Mouse (Mus musculus) kidney, embryonic 14.5 days (tissue): Measurements from ENCODE around the gene Pax9. TPM values are rescaled to one million over a fixed set of nuclear protein-coding genes. Genes with fewer than 3 reads are reported as not detected.

Experiments used
- ATAC-seq: fragments of 200-750 bp; cut with Nextera tagmentation; 2 replicates; pipeline ENCODE4 v1.8.0; 2017; ENCODE audit warnings: moderate number of reproducible peaks, mild to moderate bottlenecking, moderate TSS enrichment, moderate library complexity; ENCODE audit not compliant: low FRiP score, low TSS enrichment
- H3K27ac ChIP-seq: fragments of 300-500 bp; sonication (generic); 2 replicates; pipeline ENCODE4 v1.5.1; 2014; ENCODE audit warnings: low read depth, mild to moderate bottlenecking, low read length, moderate library complexity, mixed read lengths
- H3K27me3 ChIP-seq: fragments of 300-500 bp; sonication (generic); 2 replicates; pipeline ENCODE4 v1.6.1; 2014; ENCODE audit warnings: mild to moderate bottlenecking, low read length; ENCODE audit not compliant: control insufficient read depth, insufficient read depth
- H3K36me3 ChIP-seq: fragments of 300-500 bp; sonication (generic); 2 replicates; pipeline ENCODE4 v1.6.1; 2014; ENCODE audit warnings: low read length, mixed read lengths; ENCODE audit not compliant: control insufficient read depth, insufficient read depth
- H3K4me1 ChIP-seq: fragments of 300-500 bp; sonication (generic); 2 replicates; pipeline ENCODE4 v1.6.1; 2014; ENCODE audit warnings: low read length, mixed read lengths; ENCODE audit not compliant: control insufficient read depth, insufficient read depth
- H3K4me2 ChIP-seq: fragments of 300-500 bp; sonication (generic); replicated peaks from 2 replicates; pipeline ENCODE4 v1.6.1; 2014; ENCODE audit warnings: low read depth, mild to moderate bottlenecking, low read length
- H3K4me3 ChIP-seq: fragments of 300-500 bp; sonication (generic); 2 replicates; pipeline ENCODE4 v1.5.1; 2014; ENCODE audit warnings: mild to moderate bottlenecking, low read length
- H3K9ac ChIP-seq: fragments of 300-500 bp; sonication (generic); 2 replicates; pipeline ENCODE4 v1.6.1; 2014; ENCODE audit warnings: low read depth, mild to moderate bottlenecking, low read length, moderate library complexity
- H3K9me3 ChIP-seq: fragments of 300-500 bp; sonication (generic); 2 replicates; pipeline ENCODE4 v1.6.1; 2016; ENCODE audit warnings: low read length; ENCODE audit not compliant: control insufficient read depth
- WGBS: fragments of 180-500 bp; shearing (Covaris S2); extraction: QIAGEN DNeasy Blood & Tissue Kit; methylation state at CpG from one replicate; pipeline ENCODE4 v1.1.7; 2014; 5-methylcytosine and 5-hydroxymethylcytosine counted together
- polyA plus RNA-seq: library from polyadenylated mRNA; unstranded; fragments of >200 nt; fragmentation: Nextera tagmentation; extraction: Ambion mirVana; gene quantifications from 2 replicates; pipeline ENCODE4 v1.2.1, GENCODE M21; 2014

Pax9 gene
- polyA plus RNA-seq, 1 experiment from 2014 or later: 0.08 TPM

GRCm38 (mm10) chr12:56695358-56696173 is 4.0 kb downstream of the Pax9 start:
- no peak overlapping the region for H3K27ac ChIP-seq
- no peak overlapping the region for H3K9ac ChIP-seq
- peak; percentile 94 for ATAC-seq
- peak overlapping the region; percentile 49 for H3K4me2 ChIP-seq
- 1% methylated on average over 41 of the region's 41 CpGs for WGBS
- no peaks in the 10 kb centered on the region for H3K9me3 ChIP-seq
- H3K4me1 ChIP-seq: peaks cover 16% of the 10 kb centered on the region
- H3K36me3 ChIP-seq: no peaks in the 10 kb centered on the region
- H3K27me3 ChIP-seq: peaks cover 95% of the 10 kb centered on the region
- H3K4me3 ChIP-seq: peak overlapping the region; percentile 33

DNA sequence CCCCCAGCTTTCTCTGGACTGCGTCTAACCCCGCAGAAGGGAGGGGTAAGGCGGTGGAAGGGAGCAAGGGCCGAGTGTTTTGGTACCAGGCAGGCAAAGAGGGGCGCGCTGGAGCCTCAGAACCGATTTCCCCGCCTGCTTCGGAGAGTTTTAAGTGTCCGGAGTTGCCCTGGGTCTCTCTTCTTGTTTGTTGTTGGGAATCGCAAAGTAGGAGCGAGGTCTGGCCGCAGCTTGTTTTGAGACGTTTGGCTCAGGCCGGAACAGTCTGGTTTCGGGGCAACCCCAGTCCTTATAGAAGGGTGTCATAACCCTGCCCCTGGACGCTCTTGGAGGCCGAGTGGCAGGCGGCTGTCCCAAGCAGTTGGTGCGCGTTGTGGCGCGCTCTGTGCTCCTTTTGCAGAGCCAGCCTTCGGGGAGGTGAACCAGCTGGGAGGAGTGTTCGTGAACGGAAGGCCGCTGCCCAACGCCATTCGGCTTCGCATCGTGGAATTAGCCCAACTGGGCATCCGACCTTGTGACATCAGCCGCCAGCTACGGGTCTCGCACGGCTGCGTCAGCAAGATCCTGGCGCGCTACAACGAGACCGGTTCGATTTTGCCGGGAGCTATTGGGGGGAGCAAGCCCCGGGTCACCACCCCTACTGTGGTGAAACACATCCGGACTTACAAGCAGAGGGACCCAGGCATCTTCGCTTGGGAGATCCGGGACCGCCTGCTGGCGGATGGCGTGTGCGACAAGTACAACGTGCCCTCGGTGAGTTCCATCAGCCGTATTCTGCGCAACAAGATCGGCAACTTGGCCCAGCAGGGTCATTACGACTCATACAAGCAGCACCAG is 4.8 kb downstream of the Pax9 start:
- Histone ChIP-seq H3K36me3 (no peaks in the 10 kb centered on the region), H3K9ac (no peak overlapping the region), H3K4me2 (peak overlapping the region; percentile 49), H3K27me3 (peaks cover 94% of the 10 kb centered on the region), H3K4me1 (peaks cover 16% of the 10 kb centered on the region), H3K4me3 (peak overlapping the region; percentile 33), H3K9me3 (no peaks in the 10 kb centered on the region), H3K27ac (no peak overlapping the region)
- 0 out of 2 replicates have a peak, but pooled peaks have one; percentile 10 for ATAC-seq
- under 1% methylated on average over 57 of the region's 57 CpGs for WGBS

DNA sequence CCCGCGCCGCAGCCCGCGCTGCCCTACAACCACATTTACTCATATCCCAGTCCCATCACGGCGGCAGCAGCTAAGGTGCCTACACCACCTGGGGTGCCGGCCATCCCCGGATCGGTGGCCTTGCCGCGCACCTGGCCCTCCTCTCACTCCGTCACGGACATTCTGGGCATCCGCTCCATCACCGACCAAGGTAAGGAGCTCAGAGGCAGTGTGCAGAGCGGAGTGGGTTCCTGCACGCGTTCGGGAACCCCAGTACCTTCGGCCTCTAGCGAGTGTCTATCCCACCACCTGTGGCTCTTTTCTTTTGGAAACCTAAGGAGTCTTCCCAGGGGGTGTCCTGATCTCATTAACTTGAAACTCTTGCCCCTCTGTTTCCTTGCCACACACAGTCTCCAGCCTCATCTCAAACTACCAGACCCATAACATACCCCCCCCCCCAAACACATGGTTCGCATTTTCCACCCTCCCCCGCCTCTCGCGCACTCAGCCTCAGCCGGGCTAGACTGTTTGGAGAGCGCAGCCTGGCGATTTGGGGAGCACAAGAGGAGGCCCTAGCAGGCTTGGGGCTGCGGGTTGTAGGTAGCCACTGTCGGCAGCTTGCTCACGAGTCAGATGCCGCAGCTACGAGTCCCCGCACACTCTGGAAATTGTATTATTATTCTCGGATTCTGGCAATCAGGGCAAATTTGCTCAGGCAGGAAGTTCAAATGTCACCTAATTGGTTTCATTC is 5.6 kb downstream of the Pax9 start:
- H3K9ac ChIP-seq: no peak overlapping the region
- WGBS: 1% methylated on average over 36 of the region's 36 CpGs
- no peak for ATAC-seq

GRCm38 (mm10) chr12:56697785-56698184 is 6.2 kb downstream of the Pax9 start:
- Histone ChIP-seq H3K4me2 (no peak overlapping the region), H3K9ac (no peak overlapping the region), H3K4me3 (no peak overlapping the region), H3K27me3 (peaks cover 89% of the 10 kb centered on the region), H3K9me3 (no peaks in the 10 kb centered on the region), H3K27ac (no peak overlapping the region), H3K4me1 (peaks cover 16% of the 10 kb centered on the region), H3K36me3 (no peaks in the 10 kb centered on the region)
- WGBS: 2% methylated on average over 12 of the region's 12 CpGs
- no peak for ATAC-seq

More for the DNA sequence above, 5.6 kb downstream of the Pax9 start:
- H3K4me2 ChIP-seq: peak overlapping the region; percentile 34; the same call in 1 of the 2 replicates
- H3K4me1 ChIP-seq: peaks cover 16% of the 10 kb centered on the region
- H3K9me3 ChIP-seq: no peaks in the 10 kb centered on the region
- H3K27ac ChIP-seq: no peak overlapping the region
- peak overlapping the region; percentile 33 for H3K4me3 ChIP-seq
- H3K27me3 ChIP-seq: peaks cover 89% of the 10 kb centered on the region
- no peaks in the 10 kb centered on the region for H3K36me3 ChIP-seq

DNA sequence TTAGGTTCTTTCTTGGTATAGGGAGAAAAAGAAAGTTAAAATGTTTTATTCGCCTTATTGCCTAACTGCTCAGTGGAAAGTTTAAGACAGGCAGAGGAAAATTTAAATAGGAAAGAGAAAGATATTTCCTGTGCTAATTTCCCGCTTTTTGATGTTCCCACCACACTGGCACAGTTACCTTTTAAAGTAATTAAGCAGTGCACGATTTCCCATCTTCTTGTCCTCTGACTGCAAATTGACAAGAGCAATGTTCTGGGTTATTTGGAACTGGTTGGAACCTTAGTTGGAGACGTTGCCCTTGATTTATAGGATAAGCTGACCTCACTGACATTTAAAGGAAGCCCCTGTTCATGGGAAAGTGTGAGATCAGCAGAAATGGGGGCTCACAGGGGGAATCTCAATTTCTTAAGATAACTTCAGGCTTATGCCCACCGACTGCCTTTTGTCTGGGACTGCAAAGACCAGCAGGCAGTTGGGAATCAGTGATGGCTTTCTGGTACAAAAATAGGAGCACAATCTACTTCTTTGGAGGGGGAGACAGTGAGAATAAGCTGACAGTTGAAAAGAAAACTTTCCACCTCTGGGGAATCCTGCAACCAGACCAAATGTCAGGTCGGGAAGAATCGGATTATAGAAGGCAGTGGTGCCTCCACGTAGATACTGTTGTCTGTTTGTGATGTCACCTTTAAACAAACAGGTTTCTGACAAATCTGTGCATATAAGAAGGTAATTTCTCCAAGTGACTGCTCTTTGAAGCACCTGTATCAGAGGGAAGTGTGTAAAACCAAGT is 6.8 kb downstream of the Pax9 start:
- WGBS: 4% methylated on average over 8 of the region's 8 CpGs
- no peak overlapping the region for H3K4me3 ChIP-seq

DNA sequence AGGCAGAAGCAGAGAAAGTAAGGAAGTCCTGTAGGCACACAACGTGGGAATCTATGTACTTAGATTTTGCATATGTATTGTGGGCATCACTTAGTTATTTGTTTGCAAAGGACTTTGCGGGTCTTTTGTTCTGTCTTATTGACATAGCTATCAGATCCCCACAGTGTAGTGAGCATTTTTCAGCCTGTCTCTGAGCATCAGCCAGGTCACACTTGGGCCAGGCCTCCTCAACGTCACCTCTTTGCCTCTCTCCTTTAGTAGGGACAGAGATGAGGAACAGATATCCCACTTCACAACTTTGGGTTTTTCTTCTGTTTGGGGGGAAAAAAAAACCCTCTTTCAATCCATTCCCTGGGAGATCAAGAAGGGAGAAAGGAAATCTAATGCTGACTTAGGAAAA is 7.8 kb downstream of the Pax9 start:
- H3K36me3 ChIP-seq: no peaks in the 10 kb centered on the region
- 35% methylated on average over 3 of the region's 3 CpGs for WGBS

More for the DNA sequence above, 6.8 kb downstream of the Pax9 start:
- H3K9ac ChIP-seq: no peak overlapping the region
- peaks cover 16% of the 10 kb centered on the region for H3K4me1 ChIP-seq
- no peaks in the 10 kb centered on the region for H3K9me3 ChIP-seq
- no peak for ATAC-seq
- H3K27ac ChIP-seq: no peak overlapping the region
- no peak overlapping the region for H3K4me2 ChIP-seq
- no peaks in the 10 kb centered on the region for H3K36me3 ChIP-seq
- H3K27me3 ChIP-seq: peaks cover 83% of the 10 kb centered on the region

GRCm38 (mm10) chr12:56699915-56700900 is 8.6 kb downstream of the Pax9 start:
- Histone ChIP-seq H3K4me2 (no peak overlapping the region), H3K9me3 (no peaks in the 10 kb centered on the region), H3K9ac (no peak overlapping the region), H3K4me1 (peaks cover 16% of the 10 kb centered on the region), H3K36me3 (no peaks in the 10 kb centered on the region), H3K27ac (no peak overlapping the region), H3K4me3 (0 out of 2 replicates have a peak overlapping the region, but pooled peaks have one; percentile 6), H3K27me3 (peaks cover 70% of the 10 kb centered on the region)
- WGBS: 6% methylated on average over 39 of the region's 44 CpGs
- ATAC-seq: no peak

More for the DNA sequence above, 7.8 kb downstream of the Pax9 start:
- Histone ChIP-seq H3K9ac (no peak overlapping the region), H3K27ac (no peak overlapping the region), H3K4me3 (no peak overlapping the region), H3K9me3 (no peaks in the 10 kb centered on the region), H3K4me2 (no peak overlapping the region), H3K4me1 (peaks cover 16% of the 10 kb centered on the region), H3K27me3 (peaks cover 76% of the 10 kb centered on the region)
- no peak for ATAC-seq
